In the genomic region with DNA sequence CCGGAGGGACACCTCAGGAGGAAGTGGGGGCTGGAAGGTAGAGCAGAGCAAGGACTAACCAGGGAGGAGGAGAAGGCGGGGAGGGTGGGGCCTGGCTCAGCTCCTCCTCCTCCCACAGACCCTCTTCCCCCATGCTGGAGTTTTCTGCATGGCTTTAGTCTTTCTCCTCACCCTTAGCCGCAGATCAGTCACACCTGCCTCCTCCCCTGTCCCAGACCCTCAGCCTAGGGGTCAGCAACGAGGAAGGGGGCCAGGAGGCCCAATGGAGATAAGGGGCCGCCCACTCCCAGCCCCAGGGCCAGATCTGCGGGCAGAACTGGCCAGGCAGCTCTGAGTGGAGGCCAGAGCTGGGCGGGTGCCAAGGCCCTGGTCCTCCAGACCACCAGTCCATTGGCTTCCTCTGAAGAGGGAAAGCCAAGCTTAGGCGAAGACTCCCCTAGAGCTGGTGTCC, we compare ENCODE assay signal across 7 mouse cellular contexts. TPM values are rescaled to one million over a fixed set of nuclear protein-coding genes. Genes with fewer than 3 reads are reported as not detected.
A peak's percentile ranks its signal among the peaks of the same experiment; 100 is the strongest.
DNase-seq lines count a peak whose midpoint lies in the region; ATAC-seq and TF ChIP-seq lines count a peak whose summit lies in the region.

No protein-coding gene starts in this region.

- no peaks in the 10 kb centered on the region for H3K36me3 ChIP-seq in kidney, adult 2 months (ENCODE audit: control insufficient read depth, insufficient read depth, low read length)
- H3K36me3 ChIP-seq in embryonic facial prominence, embryonic 12.5 days = peaks cover 7% of the 10 kb centered on the region
- peaks cover 8% of the 10 kb centered on the region for H3K36me3 ChIP-seq in limb, embryonic 14.5 days (ENCODE audit: control insufficient read depth, insufficient read depth, low read length)

- TF ChIP-seq POLR2A in kidney, adult 2 months (IDR thresholded peaks at IDR 0.05; ENCODE audit: low read depth, low read length) = no peak
- TF ChIP-seq POLR2A in limb, embryonic 14.5 days (IDR thresholded peaks at IDR 0.05; ENCODE audit: borderline replicate concordance, extremely low read depth, insufficient read depth, insufficient read length) = no peak

- no peak for TF ChIP-seq CTCF in kidney, adult 2 months (conservative IDR thresholded peaks at IDR 0.05; ENCODE audit: insufficient read depth, insufficient read length, low read depth, low read length)

- ATAC-seq in embryonic facial prominence, embryonic 12.5 days (ENCODE audit: insufficient number of reproducible peaks, insufficient read depth, low FRiP score, low TSS enrichment) = no peak
- no peak for ATAC-seq in limb, embryonic 14.5 days (ENCODE audit: low FRiP score, low read depth)
- no peak for ATAC-seq in CD4-positive, CD25-positive, alpha-beta regulatory T cell, adult 4 months
- no peak for ATAC-seq in inflammation-experienced regulatory T-cells, adult 6 months

- DNase-seq in kidney, postnatal 4 days = peak; percentile 66 to 76
- DNase-seq in kidney, adult 2 months = no peak
- DNase-seq in NIH3T3 (ENCODE audit: low read depth) = peak; percentile 81
- no peak for DNase-seq in limb, embryonic 14.5 days (ENCODE audit: low spot score)

- H3K4me1 ChIP-seq in kidney, adult 2 months (ENCODE audit: control insufficient read depth, insufficient read depth, low read length) = peaks cover 20% of the 10 kb centered on the region; the same call in 1 of the 2 replicates
- H3K4me1 ChIP-seq in embryonic facial prominence, embryonic 12.5 days = peaks cover 82% of the 10 kb centered on the region
- H3K4me1 ChIP-seq in limb, embryonic 14.5 days (ENCODE audit: control insufficient read depth, insufficient read depth, low read length) = peaks cover 67% of the 10 kb centered on the region

- WGBS in kidney, adult 2 months = 38% methylated on average over 8 of the region's 8 CpGs
- 7% methylated on average over 8 of the region's 8 CpGs for WGBS in embryonic facial prominence, embryonic 12.5 days
- 18% methylated on average over 7 of the region's 8 CpGs for WGBS in limb, embryonic 14.5 days

- no peak overlapping the region for H3K27ac ChIP-seq in kidney, adult 2 months (ENCODE audit: insufficient read depth, low read depth, low read length)
- H3K27ac ChIP-seq in embryonic facial prominence, embryonic 12.5 days = peak overlapping the region; percentile 91
- peak overlapping the region; percentile 85 for H3K27ac ChIP-seq in limb, embryonic 14.5 days (replicated peaks; ENCODE audit: low read depth, low read length)

- peak overlapping the region; percentile 50 for H3K4me2 ChIP-seq in embryonic facial prominence, embryonic 12.5 days (replicated peaks)
- H3K4me2 ChIP-seq in limb, embryonic 14.5 days (replicated peaks; ENCODE audit: low read depth, low read length, severe bottlenecking) = peak overlapping the region; percentile 53

- peak overlapping the region; percentile 49 for H3K9ac ChIP-seq in embryonic facial prominence, embryonic 12.5 days
- H3K9ac ChIP-seq in limb, embryonic 14.5 days (ENCODE audit: low read depth, low read length, severe bottlenecking) = peak overlapping the region; percentile 40

- no peaks in the 10 kb centered on the region for H3K27me3 ChIP-seq in kidney, adult 2 months (replicated peaks; ENCODE audit: control insufficient read depth, insufficient read depth, low read length)
- no peaks in the 10 kb centered on the region for H3K27me3 ChIP-seq in embryonic facial prominence, embryonic 12.5 days
- no peaks in the 10 kb centered on the region for H3K27me3 ChIP-seq in limb, embryonic 14.5 days (ENCODE audit: control insufficient read depth, insufficient read depth, low read length)

- no peaks in the 10 kb centered on the region for H3K9me3 ChIP-seq in embryonic facial prominence, embryonic 12.5 days
- no peaks in the 10 kb centered on the region for H3K9me3 ChIP-seq in limb, embryonic 14.5 days (ENCODE audit: control insufficient read depth, low read length)

- no peak overlapping the region for H3K4me3 ChIP-seq in kidney, adult 2 months (ENCODE audit: insufficient read depth, low read depth, low read length)
- 0 out of 2 replicates have a peak overlapping the region, but pooled peaks have one; percentile 13 for H3K4me3 ChIP-seq in embryonic facial prominence, embryonic 12.5 days
- H3K4me3 ChIP-seq in limb, embryonic 14.5 days (replicated peaks; ENCODE audit: low read length) = peak overlapping the region; percentile 22

RNA-seq across cellular contexts. Expression of a gene that starts 5.3 kb away (rescaled TPM):
- 15.7 and 17.8 TPM in 2 replicates for polyA plus RNA-seq in kidney, adult 2 months (2012; rRNA removed)
- polyA plus RNA-seq in embryonic facial prominence, embryonic 12.5 days (2016; fragmentation: Nextera tagmentation; extraction: Ambion mirVana) = 14.1 and 17.9 TPM in 2 replicates
- polyA plus RNA-seq in limb, embryonic 14.5 days (2012; rRNA removed) = 85.6 and 102 TPM in 2 replicates
- 17.4 and 17.9 TPM in 2 replicates for polyA plus RNA-seq in limb, embryonic 14.5 days (2014; fragmentation: Nextera tagmentation; extraction: Ambion mirVana)
- not detected for polyA plus RNA-seq in CD4-positive, CD25-positive, alpha-beta regulatory T cell, adult 4 months (2017; shearing (Covaris generic))
- polyA plus RNA-seq in inflammation-experienced regulatory T-cells, adult 6 months (2017; shearing (Covaris generic)) = not detected

RNA-seq across cellular contexts. Expression of a gene that starts 17.0 kb away (rescaled TPM):
- 2,603 and 2,904 TPM in 2 replicates for polyA plus RNA-seq in kidney, adult 2 months (2012; rRNA removed)
- 496 and 505 TPM in 2 replicates for polyA plus RNA-seq in embryonic facial prominence, embryonic 12.5 days (2016; fragmentation: Nextera tagmentation; extraction: Ambion mirVana)
- polyA plus RNA-seq in limb, embryonic 14.5 days (2012; rRNA removed) = 3,249 and 4,469 TPM in 2 replicates
- 810 and 905 TPM in 2 replicates for polyA plus RNA-seq in limb, embryonic 14.5 days (2014; fragmentation: Nextera tagmentation; extraction: Ambion mirVana)
- polyA plus RNA-seq in CD4-positive, CD25-positive, alpha-beta regulatory T cell, adult 4 months (2017; shearing (Covaris generic)) = 100 to 1,000 TPM; 798 to 811 TPM
- polyA plus RNA-seq in inflammation-experienced regulatory T-cells, adult 6 months (2017; shearing (Covaris generic)) = 100 to 1,000 TPM; 514 to 941 (median 691) TPM

RNA-seq across cellular contexts. Expression of a gene that starts 19.7 kb away (rescaled TPM):
- 0.11 TPM in 1 of 2 replicates, not detected in the other for polyA plus RNA-seq in kidney, adult 2 months (2012; rRNA removed)
- polyA plus RNA-seq in embryonic facial prominence, embryonic 12.5 days (2016; fragmentation: Nextera tagmentation; extraction: Ambion mirVana) = 8.4 and 9.3 TPM in 2 replicates
- polyA plus RNA-seq in limb, embryonic 14.5 days (2012; rRNA removed) = 5.0 and 7.4 TPM in 2 replicates
- polyA plus RNA-seq in limb, embryonic 14.5 days (2014; fragmentation: Nextera tagmentation; extraction: Ambion mirVana) = 4.9 and 6.4 TPM in 2 replicates
- under 1 TPM in 1 of 2 experiments, not detected in 1; 0.34 TPM for polyA plus RNA-seq in CD4-positive, CD25-positive, alpha-beta regulatory T cell, adult 4 months (2017; shearing (Covaris generic))
- polyA plus RNA-seq in inflammation-experienced regulatory T-cells, adult 6 months (2017; shearing (Covaris generic)) = under 1 TPM in 2 of 3 experiments, not detected in 1; 0.24 to 0.39 TPM

RNA-seq across cellular contexts. Expression of a gene that starts 32.0 kb away (rescaled TPM):
- 11.4 and 12.1 TPM in 2 replicates for polyA plus RNA-seq in kidney, adult 2 months (2012; rRNA removed)
- polyA plus RNA-seq in embryonic facial prominence, embryonic 12.5 days (2016; fragmentation: Nextera tagmentation; extraction: Ambion mirVana) = 37.0 and 38.4 TPM in 2 replicates
- 28.3 and 32.4 TPM in 2 replicates for polyA plus RNA-seq in limb, embryonic 14.5 days (2012; rRNA removed)
- 30.8 and 36.1 TPM in 2 replicates for polyA plus RNA-seq in limb, embryonic 14.5 days (2014; fragmentation: Nextera tagmentation; extraction: Ambion mirVana)
- polyA plus RNA-seq in CD4-positive, CD25-positive, alpha-beta regulatory T cell, adult 4 months (2017; shearing (Covaris generic)) = 1 to 10 TPM; 3.7 to 7.7 TPM
- polyA plus RNA-seq in inflammation-experienced regulatory T-cells, adult 6 months (2017; shearing (Covaris generic)) = 1 to 10 TPM; 3.2 to 8.3 (median 6.6) TPM

Comparison
In these comparisons a context has a peak if more than half of its experiments do, and no peak if none do; other contexts are left out.
1. DNase-seq: peak in kidney, postnatal 4 days (2 of 2) and NIH3T3 (single experiment); none in kidney, adult 2 months (single experiment) and limb, embryonic 14.5 days (single experiment).
2. RNA of a gene that starts 5.3 kb away (polyA plus RNA-seq): 17.4 to 102 TPM in limb, embryonic 14.5 days, 14.1 to 17.9 TPM in embryonic facial prominence, embryonic 12.5 days and 15.7 to 17.8 TPM in kidney, adult 2 months; not detected in inflammation-experienced regulatory T-cells, adult 6 months and not detected in CD4-positive, CD25-positive, alpha-beta regulatory T cell, adult 4 months; every median in the first group is over 10 times any median in the second.